Mouse (Mus musculus) cerebellum, adult 9-10 months (tissue): ENCODE results near the gene Sidt2.

ENCODE experiments used
- DNase-seq: peaks from one replicate; pipeline ENCODE4 v3.0.0; 2022

Gene Sidt2

GRCm38 (mm10) chr9:45907078-45907428, 48.0 kb downstream of the Sidt2 start:
- no peak for DNase-seq

- peak; percentile 89 for DNase-seq
Measured at GRCm38 (mm10) chr9:45906355-45907077, 48.5 kb downstream of the Sidt2 start, which contains the start of the genes Pcsk7 and Rnf214. Gene Pcsk7, plus strand, starts transcription at chr9:45906497. Gene Rnf214, minus strand, starts transcription at chr9:45906911.

GRCm38 (mm10) chr9:45905811-45906237, 49.2 kb downstream of the Sidt2 start:
- peak; percentile 62 for DNase-seq

GRCm38 (mm10) chr9:45905196-45905595, 49.9 kb downstream of the Sidt2 start:
- DNase-seq, result no peak

GRCm38 (mm10) chr9:45893681-45894080, 61.4 kb downstream of the Sidt2 start:
- no peak for DNase-seq
